Mouse (Mus musculus) embryonic stem cell, embryonic (primary cell): Measurements from ENCODE around the gene Cbx5.

Experiments
- CTCF ChIA-PET, 4 experiments: fragments of 300-600 bp in 2 of 4; fragments of 350-600 bp in 2 of 4; sonication (Branson Sonifier 250); formaldehyde crosslinking; loops; one replicate each; lab custom pipeline; 2022; ENCODE audit warnings: inconsistent platforms in 2 of 4; lab: Charles Lee
- POLR2A ChIA-PET, 4 experiments: fragments of 300-600 bp in 2 of 4; fragments of 350-600 bp in 2 of 4; sonication (Branson Sonifier 250); formaldehyde crosslinking; loops; one replicate each; lab custom pipeline; 2022; ENCODE audit warnings: antibody characterized with exemption in 4 of 4, inconsistent platforms in 1 of 4; lab: Charles Lee

The Cbx5 gene

DNA sequence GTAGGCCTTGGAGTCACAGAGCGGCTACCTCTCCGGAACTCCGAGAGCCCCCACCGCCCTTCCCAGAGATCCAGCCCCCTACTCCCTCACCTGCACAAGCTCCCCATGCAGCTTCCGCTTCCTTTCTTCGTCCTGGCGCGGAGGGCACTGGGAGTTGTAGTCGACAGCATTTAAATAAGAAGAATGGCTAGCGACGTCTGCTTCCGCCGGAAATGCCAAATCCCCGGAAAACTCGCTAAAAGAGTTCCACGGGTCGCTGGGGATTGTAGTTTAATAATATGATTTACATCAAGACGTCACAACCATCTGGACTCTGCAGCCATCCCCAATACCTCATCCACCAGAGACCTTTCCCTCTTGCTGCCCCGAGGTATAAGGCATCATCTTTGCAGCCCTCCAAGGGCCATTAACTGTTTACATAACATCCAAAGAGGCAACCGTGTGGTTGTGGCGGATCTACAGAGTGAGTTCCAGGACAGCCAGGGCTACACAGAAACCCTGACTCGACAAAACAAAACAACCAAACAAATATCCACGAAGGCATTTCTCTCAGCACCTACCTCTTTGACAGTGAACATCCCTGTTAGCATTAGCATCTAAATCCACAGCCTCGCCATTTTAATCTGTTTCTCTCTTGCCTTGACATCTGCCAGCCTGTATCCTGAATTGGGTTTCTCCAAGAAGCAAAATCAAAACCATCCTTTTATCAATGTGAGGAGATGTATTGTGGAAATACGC is 76.3 kb downstream of the Cbx5 start:
- ChIA-PET CTCF (interaction anchor here in 3 of 4 experiments (0.5 to 1.8 kb wide), 17 partner anchors 8 to 442 kb away, joined by 3 to 10 read pairs (median 5); partner anchors contain the start of genes Calcoco1 (in 1 of the 3), Hoxc13 (in 1 of the 3) and Hoxc8 (in 1 of the 3)), POLR2A (interaction anchor here (0.6 to 2.4 kb wide), 26 partner anchors 8 to 939 kb away, joined by 3 to 13 read pairs (median 4); partner anchors contain the start of genes Calcoco1 (in 1 of the 4), Copz1 (in 1 of the 4) and Hoxc10 (in 1 of the 4))

DNA sequence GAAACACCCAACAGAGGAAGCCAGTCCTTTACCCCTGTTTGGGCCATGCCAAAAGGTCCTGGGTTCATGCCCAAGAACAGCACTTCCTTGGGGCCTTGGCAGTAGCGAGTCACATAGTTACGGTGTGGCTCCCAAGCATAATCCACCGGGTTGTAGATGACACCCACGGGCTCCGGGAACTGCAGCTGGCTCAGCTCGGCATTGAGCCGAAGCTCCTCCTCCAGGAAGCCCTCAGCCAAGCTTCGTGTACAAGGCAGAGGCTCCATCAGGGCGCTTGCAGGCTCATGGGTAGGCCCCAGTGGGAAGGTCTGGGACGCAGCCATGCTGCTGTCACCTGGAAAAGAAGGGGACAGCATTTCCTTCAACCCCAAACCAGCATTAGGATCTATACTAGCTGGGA is 82.0 kb downstream of the Cbx5 start:
- ChIA-PET CTCF (interaction anchor here in 2 of 4 experiments (0.6 to 1.6 kb wide), 3 partner anchors 15 to 231 kb away, joined by 3 to 4 read pairs (median 3); no protein-coding TSS in a partner anchor), POLR2A (interaction anchor here in 2 of 4 experiments (1.0 to 1.5 kb wide), 2 partner anchors 24 to 166 kb away, joined by 3 read pairs; no protein-coding TSS in a partner anchor)

DNA sequence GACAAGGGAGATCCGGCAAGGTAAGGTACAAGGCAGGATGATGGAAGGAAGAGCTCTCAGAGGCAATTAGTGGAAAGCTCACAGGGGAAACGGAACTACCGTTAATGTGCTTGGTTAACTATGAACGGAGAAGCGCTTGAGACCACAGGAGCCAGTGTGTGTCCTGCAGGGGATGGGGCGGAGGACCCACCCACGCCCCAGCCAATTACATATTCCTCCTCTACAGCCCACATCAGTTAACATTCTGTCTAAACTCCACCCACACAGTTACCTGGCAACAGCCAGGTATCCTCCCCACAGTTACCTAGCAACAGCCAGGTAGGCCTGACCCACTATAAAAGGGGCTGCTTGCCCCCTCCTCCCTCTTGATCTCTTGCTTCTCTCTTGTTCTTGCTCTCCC is 82.7 kb downstream of the Cbx5 start:
- POLR2A ChIA-PET, result interaction anchor here in 1 of 4 experiments (0.6 to 0.7 kb wide), 2 partner anchors 55 to 80 kb away, joined by 3 to 7 read pairs; no protein-coding TSS in a partner anchor
- CTCF ChIA-PET, result interaction anchor here in 1 of 4 experiments (0.6 kb wide), 1 partner anchor 8 kb away, joined by 3 read pairs; no protein-coding TSS in a partner anchor

DNA sequence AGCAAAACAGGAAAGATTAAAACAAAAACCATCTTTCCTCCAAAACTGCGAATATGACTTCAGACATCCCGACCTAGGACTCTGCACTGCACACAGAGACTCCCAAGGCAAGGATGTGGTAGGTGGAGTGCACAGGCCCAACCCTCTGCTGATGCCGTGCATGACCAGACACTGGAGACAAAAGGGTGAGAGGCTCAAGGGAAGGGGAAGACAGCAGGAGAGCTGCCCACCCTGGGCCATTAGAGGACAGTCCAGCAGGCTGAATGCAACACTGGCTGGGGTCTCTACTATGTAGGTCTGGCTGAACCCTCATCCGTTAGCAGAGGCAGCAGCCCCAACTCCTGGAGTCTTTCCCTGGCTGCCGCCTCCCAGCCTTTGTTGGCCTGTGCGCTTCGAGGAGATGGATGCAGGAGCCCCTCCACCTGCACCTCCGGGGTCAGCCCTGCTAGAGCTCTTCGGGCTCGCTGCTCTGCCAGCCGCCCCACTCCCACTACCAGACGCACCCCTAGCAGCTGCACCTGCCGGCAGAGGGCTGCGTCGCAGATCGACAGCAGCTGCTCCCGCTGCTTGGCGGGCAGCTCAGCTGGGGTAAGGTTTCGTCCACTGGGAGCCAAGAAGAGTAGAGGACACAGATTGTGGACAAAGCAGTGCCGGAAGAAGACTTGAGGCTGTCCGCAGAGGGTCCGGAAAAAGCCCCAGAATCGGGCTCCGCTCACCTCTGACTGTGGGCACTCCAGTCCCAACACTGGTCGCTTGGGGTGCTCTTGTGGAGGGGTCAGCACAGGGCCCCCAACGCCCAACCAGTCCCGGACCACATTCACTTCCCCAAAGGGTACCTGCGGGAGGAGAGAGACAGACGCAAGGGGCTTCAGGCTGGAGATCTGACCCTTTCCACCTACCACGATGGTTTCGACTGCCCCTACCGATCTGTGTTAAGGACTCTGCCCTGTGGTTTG is 84.0 kb downstream of the Cbx5 start:
- ChIA-PET POLR2A (interaction anchor here in 2 of 4 experiments (0.6 to 1.0 kb wide), 2 partner anchors 10 to 111 kb away, joined by 4 to 5 read pairs; no protein-coding TSS in a partner anchor), CTCF (interaction anchor here in 2 of 4 experiments (1.1 kb wide), 3 partner anchors 10 to 25 kb away, joined by 3 to 4 read pairs (median 3); no protein-coding TSS in a partner anchor)

DNA sequence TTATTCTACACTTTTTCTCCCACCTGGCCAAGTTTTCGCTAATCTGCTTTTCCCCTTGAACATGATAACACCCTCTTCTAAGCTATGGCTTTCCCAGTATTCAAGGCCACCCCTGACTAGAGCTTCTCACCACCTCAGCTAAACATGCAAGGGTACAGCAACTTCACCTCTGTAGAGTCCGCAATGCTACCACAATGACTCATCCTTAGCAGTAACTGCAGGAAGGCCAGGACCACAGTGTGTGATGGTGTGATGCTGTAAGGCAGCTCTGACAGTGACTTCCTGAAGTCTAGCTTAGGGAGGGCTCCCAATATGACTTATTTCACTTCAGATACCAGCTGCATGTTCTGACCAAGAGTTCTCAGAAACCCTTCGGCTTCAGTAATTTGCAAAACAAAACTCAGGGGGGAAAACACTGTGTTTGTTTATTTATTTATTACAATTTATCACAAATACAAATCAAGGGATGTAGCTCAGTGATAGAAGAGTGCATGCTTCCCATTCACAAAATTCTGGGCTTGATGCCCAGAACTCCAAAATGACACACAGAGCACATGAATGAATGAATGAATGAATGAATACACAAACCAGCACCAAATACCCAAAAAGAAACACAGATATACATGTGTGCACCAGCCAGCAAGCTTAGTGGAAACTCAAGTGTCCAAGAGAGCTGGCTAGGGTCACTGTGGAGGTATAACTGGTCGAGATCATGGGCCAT is 86.6 kb downstream of the Cbx5 start:
- ChIA-PET CTCF (interaction anchor here in 2 of 4 experiments (0.6 to 1.4 kb wide), 3 partner anchors 22 to 47 kb away, joined by 3 to 4 read pairs (median 3); no protein-coding TSS in a partner anchor), POLR2A (interaction anchor here in 3 of 4 experiments (0.7 to 2.1 kb wide), 7 partner anchors 9 to 216 kb away, joined by 3 to 12 read pairs (median 4); partner anchors contain the start of gene Hoxc12 (in 1 of the 3))

DNA sequence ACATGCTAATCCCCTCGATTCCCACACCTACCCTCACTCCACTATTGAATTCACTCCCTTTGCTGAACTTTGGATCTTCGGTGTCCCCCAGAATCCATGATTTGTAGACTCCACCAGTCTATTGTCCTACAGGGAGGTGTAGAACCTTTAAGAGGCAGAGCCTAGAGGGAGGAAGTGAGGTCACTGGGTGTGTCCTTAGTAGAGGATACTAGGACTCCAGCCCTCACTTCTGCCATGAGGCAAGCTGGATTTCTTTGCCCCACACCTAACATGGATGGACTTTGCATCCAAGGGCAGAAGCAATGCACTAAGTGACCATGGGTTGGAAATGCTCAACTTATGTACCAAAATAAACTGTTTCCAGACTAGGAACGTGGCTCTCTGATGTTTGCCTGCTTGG is 87.2 kb downstream of the Cbx5 start:
- POLR2A ChIA-PET, result interaction anchor here in 2 of 4 experiments (0.6 to 2.1 kb wide), 7 partner anchors 9 to 216 kb away, joined by 3 to 12 read pairs (median 4); partner anchors contain the start of gene Hoxc12 (in 1 of the 2)
- CTCF ChIA-PET, result interaction anchor here in 1 of 4 experiments (1.0 to 1.4 kb wide), 2 partner anchors 22 to 26 kb away, joined by 3 read pairs; no protein-coding TSS in a partner anchor

DNA sequence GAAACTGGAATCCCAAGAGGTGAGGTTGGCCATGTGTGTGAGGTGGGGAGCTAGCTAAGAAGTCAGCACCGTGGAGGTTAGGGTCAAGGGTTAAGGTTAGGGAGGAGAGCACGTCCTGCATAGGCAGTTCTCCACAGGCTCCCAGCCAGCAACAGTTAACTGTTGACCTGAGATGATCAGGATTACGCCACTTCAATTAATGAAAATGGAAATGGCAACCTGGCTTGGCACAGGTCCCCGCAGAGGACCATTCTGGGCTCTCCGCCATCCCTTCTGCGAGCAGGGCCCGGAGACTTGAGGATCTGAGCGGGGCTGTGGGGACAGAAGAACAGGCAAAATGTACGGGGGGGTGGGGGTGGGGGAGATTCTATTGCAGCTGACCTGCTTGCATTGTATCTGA is 91.8 kb downstream of the Cbx5 start:
- CTCF ChIA-PET, result interaction anchor here in 3 of 4 experiments (0.5 to 2.5 kb wide), 8 partner anchors 14 to 181 kb away, joined by 3 to 11 read pairs (median 4); partner anchors contain the start of genes Hoxc10 (in 1 of the 3) and Hoxc5 (in 1 of the 3)
- POLR2A ChIA-PET, result interaction anchor here in 3 of 4 experiments (0.7 to 2.1 kb wide), 6 partner anchors 14 to 37 kb away, joined by 3 to 14 read pairs (median 5); no protein-coding TSS in a partner anchor

DNA sequence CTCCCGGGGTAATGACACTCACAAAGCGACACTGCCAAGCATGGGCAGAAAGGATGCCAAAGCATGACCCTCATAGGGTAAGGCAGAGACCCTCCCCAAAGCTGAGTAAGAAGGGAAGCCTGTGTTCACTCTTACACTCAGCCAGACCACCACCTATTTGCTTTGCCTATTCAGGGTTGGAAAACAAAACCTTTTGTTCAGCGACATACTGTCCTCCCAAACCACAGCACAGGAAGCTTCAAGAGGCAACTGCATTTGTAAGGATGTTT is 92.3 kb downstream of the Cbx5 start:
- POLR2A ChIA-PET, result interaction anchor here in 3 of 4 experiments (0.7 to 2.1 kb wide), 9 partner anchors 11 to 64 kb away, joined by 3 to 14 read pairs (median 4); no protein-coding TSS in a partner anchor
- CTCF ChIA-PET, result interaction anchor here in 3 of 4 experiments (0.5 to 2.5 kb wide), 11 partner anchors 14 to 180 kb away, joined by 3 to 11 read pairs (median 4); partner anchors contain the start of genes Hoxc10 (in 1 of the 3), Hoxc5 (in 1 of the 3) and Hoxc8 (in 1 of the 3)

DNA sequence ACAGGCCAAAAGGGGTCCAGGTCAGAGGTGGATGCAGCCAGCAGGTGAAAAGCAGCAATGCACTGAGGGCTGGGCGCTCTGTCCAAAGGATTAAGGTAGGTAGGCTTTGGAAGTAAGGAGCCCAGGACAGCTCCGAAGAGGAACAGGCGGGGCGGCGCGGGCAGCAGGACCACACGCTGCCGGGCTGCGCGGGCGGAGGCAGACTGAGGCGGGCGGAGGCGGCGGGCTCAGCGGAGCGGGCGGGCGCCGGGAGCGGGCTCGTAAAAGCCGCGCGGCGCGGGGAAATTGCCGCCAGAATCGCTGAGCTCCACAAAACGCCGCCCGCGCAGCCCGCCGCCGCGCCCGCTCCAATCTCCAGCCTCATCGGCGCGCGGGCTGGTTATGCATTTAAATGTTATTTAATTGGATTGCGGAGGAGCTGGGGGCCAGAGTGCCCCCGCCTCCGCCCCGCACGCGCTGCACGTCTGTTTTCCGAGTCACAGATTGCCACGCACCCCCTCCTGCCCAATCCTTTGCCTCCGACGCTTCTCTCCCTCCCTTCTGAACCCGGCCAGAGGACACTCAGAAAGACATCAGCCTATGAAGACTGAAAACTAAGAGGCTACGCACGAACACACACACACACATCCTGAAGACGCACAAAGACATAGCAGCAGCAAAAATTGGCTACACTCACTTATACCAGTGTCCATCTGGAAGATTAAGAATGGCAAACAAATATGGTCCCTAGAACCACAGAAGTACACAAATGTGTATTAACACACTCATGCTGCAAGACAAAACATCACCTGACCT is 92.8 kb downstream of the Cbx5 start:
- POLR2A ChIA-PET, result interaction anchor here in 3 of 4 experiments (0.7 to 2.1 kb wide), 10 partner anchors 10 to 476 kb away, joined by 3 to 14 read pairs (median 4); no protein-coding TSS in a partner anchor

DNA sequence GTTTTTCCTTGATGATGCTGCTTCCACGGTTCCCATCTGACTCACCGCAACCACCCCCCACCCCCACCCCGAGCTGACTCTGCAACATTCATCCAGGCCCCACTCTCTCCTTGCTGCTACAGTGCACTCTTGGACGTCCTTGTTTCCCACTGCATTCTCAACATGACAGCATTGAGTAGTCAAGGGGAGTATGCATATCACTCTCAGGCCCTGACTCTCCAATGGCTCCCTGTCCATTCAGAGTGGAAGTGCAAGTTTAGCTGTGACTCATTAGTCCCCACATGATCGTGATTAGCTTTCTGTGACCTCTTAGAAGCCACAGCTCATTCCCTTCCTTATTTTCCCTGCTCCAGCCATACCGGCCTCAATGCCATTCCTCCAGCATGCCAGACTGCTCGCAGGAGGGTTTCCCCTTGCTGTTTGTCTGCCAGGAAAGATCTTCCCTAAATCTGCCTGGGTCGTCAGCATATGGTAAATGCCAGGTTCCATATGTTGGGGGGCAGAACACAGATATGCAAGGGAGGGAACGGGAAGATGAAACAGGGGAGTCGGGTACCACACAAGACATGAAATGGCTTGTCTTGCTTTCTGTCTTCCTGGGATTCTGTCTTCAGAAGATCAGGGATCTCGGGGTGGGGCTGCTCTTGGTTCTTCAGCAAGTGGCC is 93.8 kb downstream of the Cbx5 start:
- POLR2A ChIA-PET, result interaction anchor here in 2 of 4 experiments (1.2 to 2.1 kb wide), 4 partner anchors 12 to 475 kb away, joined by 3 to 14 read pairs (median 4); no protein-coding TSS in a partner anchor
- CTCF ChIA-PET, result interaction anchor here (0.5 to 2.5 kb wide), 7 partner anchors 16 to 174 kb away, joined by 3 to 11 read pairs (median 3); no protein-coding TSS in a partner anchor

More for the DNA sequence above, 92.8 kb downstream of the Cbx5 start:
- CTCF ChIA-PET, result interaction anchor here in 3 of 4 experiments (0.5 to 2.5 kb wide), 14 partner anchors 13 to 180 kb away, joined by 3 to 11 read pairs (median 4); partner anchors contain the start of genes Hoxc10 (in 1 of the 3), Hoxc5 (in 1 of the 3) and Hoxc8 (in 1 of the 3)

DNA sequence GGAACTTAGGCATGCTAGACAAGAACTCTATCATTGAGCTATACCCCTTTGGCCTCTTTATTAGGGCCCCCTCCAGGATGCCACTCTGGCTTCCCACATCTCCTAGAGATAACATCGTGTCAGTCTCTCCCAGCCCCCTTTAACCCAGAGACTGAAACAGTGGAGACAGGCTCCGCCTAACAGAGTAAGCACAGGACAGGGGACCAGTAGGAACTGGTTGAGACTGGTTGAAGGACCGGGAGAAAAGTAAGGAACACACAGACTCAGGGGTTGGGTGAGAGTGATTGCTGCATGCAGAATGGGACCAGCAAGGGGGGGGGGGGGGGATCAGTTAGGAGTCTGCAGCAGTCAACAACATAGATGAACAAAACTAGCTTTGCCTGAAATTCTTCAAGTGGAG is 95.4 kb downstream of the Cbx5 start:
- ChIA-PET CTCF (interaction anchor here in 3 of 4 experiments (0.7 to 1.6 kb wide), 6 partner anchors 13 to 103 kb away, joined by 3 to 10 read pairs (median 4); no protein-coding TSS in a partner anchor), POLR2A (interaction anchor here in 2 of 4 experiments (0.6 to 2.1 kb wide), 6 partner anchors 9 to 244 kb away, joined by 3 to 12 read pairs (median 4); no protein-coding TSS in a partner anchor)
